Mouse (Mus musculus) G1E (cell line): ENCODE measurements around the gene Ino80b.

Experiments
- CTCF ChIP-seq: IDR thresholded peaks from 2 replicates; pipeline ENCODE4 v1.5.1; 2012; ENCODE audit warnings: low read depth, low read length, inconsistent platforms, mixed read lengths
- GATA1 ChIP-seq: IDR thresholded peaks from 2 replicates; pipeline ENCODE4 v1.6.1; 2012; ENCODE audit warnings: borderline replicate concordance, low read length, inconsistent platforms, mixed read lengths
- GATA2 ChIP-seq: IDR thresholded peaks from 2 replicates; pipeline ENCODE4 v1.6.1; 2012; ENCODE audit warnings: low read depth, low read length, inconsistent platforms, borderline replicate concordance
- POLR2AphosphoS5 ChIP-seq: IDR thresholded peaks from 2 replicates; pipeline ENCODE4 v1.6.1; 2012; ENCODE audit warnings: low read depth, low read length, inconsistent platforms; ENCODE audit not compliant: insufficient replicate concordance
- TAL1 ChIP-seq: conservative IDR thresholded peaks from 2 replicates; pipeline ENCODE4 v1.6.1; 2012; ENCODE audit warnings: low read depth, low read length, inconsistent platforms, mixed read lengths

GRCm38 (mm10) chr6:83087926-83088260 is 37.3 kb downstream of the Ino80b start:
- no peak for TF ChIP-seq CTCF
- TF ChIP-seq GATA1: no peak
- TF ChIP-seq TAL1: no peak
- TF ChIP-seq POLR2AphosphoS5: no peak
- TF ChIP-seq GATA2: no peak
